Mouse (Mus musculus): ENCODE measurements around the gene Tgfbrap1. TPM values are rescaled to one million over a fixed set of nuclear protein-coding genes. Genes with fewer than 3 reads are reported as not detected.

Gene Tgfbrap1
- polyA plus RNA-seq, 1 experiment = 37.8 TPM

- Histone ChIP-seq H3K4me1 (ENCODE audit: control insufficient read depth, insufficient read depth, low read length) (no peaks in the 10 kb centered on the region), H3K4me3 (replicated peaks; ENCODE audit: insufficient read depth, low read depth, low read length) (no peak overlapping the region), H3K27ac (ENCODE audit: insufficient read depth, low read length) (no peak overlapping the region), H3K27me3 (ENCODE audit: control insufficient read depth, insufficient read depth, low read length) (no peaks in the 10 kb centered on the region)
- no peak for DNase-seq
- 90% methylated on average over 2 of the region's 2 CpGs for whole genome bisulfite sequencing
- TF ChIP-seq CTCF (IDR thresholded peaks at IDR 0.05; ENCODE audit: borderline replicate concordance, insufficient read depth, low read depth, low read length) (no peak), POLR2A (IDR thresholded peaks at IDR 0.05; ENCODE audit: borderline replicate concordance, insufficient read depth, low read length) (no peak)
These were observed 10.3 kb upstream of the Tgfbrap1 start for GRCm38 (mm10) chr1:43108729-43109128.

- 93% methylated on average over 2 of the region's 2 CpGs for WGBS
These were observed 4.2 kb downstream of the Tgfbrap1 start for GRCm38 (mm10) chr1:43094206-43094605.

GRCm38 (mm10) chr1:43092056-43093015 is 6.1 kb downstream of the Tgfbrap1 start:
- peak; percentile 78 to 86 for DNase-seq
- under 1% methylated on average over 98 of the region's 102 CpGs for WGBS
- Histone ChIP-seq H3K27ac (ENCODE audit: insufficient read depth, low read length) (peak overlapping the region; percentile 97), H3K4me3 (replicated peaks; ENCODE audit: insufficient read depth, low read depth, low read length) (peak overlapping the region; percentile 83), H3K4me1 (ENCODE audit: control insufficient read depth, insufficient read depth, low read length) (peaks cover 12% of the 10 kb centered on the region), H3K27me3 (ENCODE audit: control insufficient read depth, insufficient read depth, low read length) (no peaks in the 10 kb centered on the region)
- no peak for TF ChIP-seq CTCF (IDR thresholded peaks at IDR 0.05; ENCODE audit: borderline replicate concordance, insufficient read depth, low read depth, low read length)
- peak; percentile 51; the same call in 1 of the 2 replicates for TF ChIP-seq POLR2A (IDR thresholded peaks at IDR 0.05; ENCODE audit: borderline replicate concordance, insufficient read depth, low read length)

More at GRCm38 (mm10) chr1:43094206-43094605, 4.2 kb downstream of the Tgfbrap1 start:
- TF ChIP-seq POLR2A (IDR thresholded peaks at IDR 0.05; ENCODE audit: borderline replicate concordance, insufficient read depth, low read length) = no peak
- no peak for TF ChIP-seq CTCF (IDR thresholded peaks at IDR 0.05; ENCODE audit: borderline replicate concordance, insufficient read depth, low read depth, low read length)
- no peak for DNase-seq
- H3K27me3 ChIP-seq (ENCODE audit: control insufficient read depth, insufficient read depth, low read length) = no peaks in the 10 kb centered on the region
- no peak overlapping the region for H3K27ac ChIP-seq (ENCODE audit: insufficient read depth, low read length)
- no peak overlapping the region for H3K4me3 ChIP-seq (replicated peaks; ENCODE audit: insufficient read depth, low read depth, low read length)
- peaks cover 12% of the 10 kb centered on the region for H3K4me1 ChIP-seq (ENCODE audit: control insufficient read depth, insufficient read depth, low read length)

GRCm38 (mm10) chr1:43091306-43092055 is 7.0 kb downstream of the Tgfbrap1 start:
- no peaks in the 10 kb centered on the region for H3K27me3 ChIP-seq (ENCODE audit: control insufficient read depth, insufficient read depth, low read length)
- H3K27ac ChIP-seq (ENCODE audit: insufficient read depth, low read length) = peak overlapping the region; percentile 58; the same call in 1 of the 2 replicates
- WGBS = 25% methylated on average over 13 of the region's 13 CpGs
- H3K4me1 ChIP-seq (ENCODE audit: control insufficient read depth, insufficient read depth, low read length) = peaks cover 12% of the 10 kb centered on the region
- DNase-seq = peak in 1 of 2 experiments; percentile 32
- no peak for TF ChIP-seq CTCF (IDR thresholded peaks at IDR 0.05; ENCODE audit: borderline replicate concordance, insufficient read depth, low read depth, low read length)
- no peak for TF ChIP-seq POLR2A (IDR thresholded peaks at IDR 0.05; ENCODE audit: borderline replicate concordance, insufficient read depth, low read length)
- peak overlapping the region; percentile 83 for H3K4me3 ChIP-seq (replicated peaks; ENCODE audit: insufficient read depth, low read depth, low read length)

GRCm38 (mm10) chr1:43090418-43090817 is 8.0 kb downstream of the Tgfbrap1 start:
- peak; percentile 29 to 36 for DNase-seq
- WGBS = 9% methylated on average over 1 of the region's 1 CpGs
- peak overlapping the region; percentile 33 for H3K4me3 ChIP-seq (replicated peaks; ENCODE audit: insufficient read depth, low read depth, low read length)
- H3K27ac ChIP-seq (ENCODE audit: insufficient read depth, low read length) = 0 out of 2 replicates have a peak overlapping the region, but pooled peaks have one; percentile 56
- no peaks in the 10 kb centered on the region for H3K27me3 ChIP-seq (ENCODE audit: control insufficient read depth, insufficient read depth, low read length)
- TF ChIP-seq CTCF (IDR thresholded peaks at IDR 0.05; ENCODE audit: borderline replicate concordance, insufficient read depth, low read depth, low read length) (no peak), POLR2A (IDR thresholded peaks at IDR 0.05; ENCODE audit: borderline replicate concordance, insufficient read depth, low read length) (no peak)
- H3K4me1 ChIP-seq (ENCODE audit: control insufficient read depth, insufficient read depth, low read length) = peaks cover 12% of the 10 kb centered on the region

GRCm38 (mm10) chr1:43082946-43083345 is 15.5 kb downstream of the Tgfbrap1 start:
- WGBS = 90% methylated on average over 5 of the region's 5 CpGs
- TF ChIP-seq CTCF (IDR thresholded peaks at IDR 0.05; ENCODE audit: borderline replicate concordance, insufficient read depth, low read depth, low read length) = no peak
- no peak for TF ChIP-seq POLR2A (IDR thresholded peaks at IDR 0.05; ENCODE audit: borderline replicate concordance, insufficient read depth, low read length)
- Histone ChIP-seq H3K4me3 (replicated peaks; ENCODE audit: insufficient read depth, low read depth, low read length) (no peak overlapping the region), H3K27me3 (ENCODE audit: control insufficient read depth, insufficient read depth, low read length) (no peaks in the 10 kb centered on the region), H3K4me1 (ENCODE audit: control insufficient read depth, insufficient read depth, low read length) (peaks cover 3% of the 10 kb centered on the region), H3K27ac (ENCODE audit: insufficient read depth, low read length) (no peak overlapping the region)
- no peak for DNase-seq

- H3K27ac ChIP-seq (ENCODE audit: insufficient read depth, low read length) = no peak overlapping the region
- no peak overlapping the region for H3K4me3 ChIP-seq (replicated peaks; ENCODE audit: insufficient read depth, low read depth, low read length)
- no peaks in the 10 kb centered on the region for H3K27me3 ChIP-seq (ENCODE audit: control insufficient read depth, insufficient read depth, low read length)
- TF ChIP-seq POLR2A (IDR thresholded peaks at IDR 0.05; ENCODE audit: borderline replicate concordance, insufficient read depth, low read length) = no peak
- TF ChIP-seq CTCF (IDR thresholded peaks at IDR 0.05; ENCODE audit: borderline replicate concordance, insufficient read depth, low read depth, low read length) = no peak
- no peak for DNase-seq
- peaks cover 18% of the 10 kb centered on the region for H3K4me1 ChIP-seq (ENCODE audit: control insufficient read depth, insufficient read depth, low read length)
- 87% methylated on average over 2 of the region's 2 CpGs for WGBS
These were observed 20.3 kb downstream of the Tgfbrap1 start for GRCm38 (mm10) chr1:43078124-43078523.
